Mouse (Mus musculus) R1 (cell line): ENCODE measurements around the gene Wdr27.

ENCODE experiments used
- DNase-seq: peaks from one replicate; pipeline ENCODE4 v3.0.0-alpha.2; 2018; ENCODE audit warnings: low read depth, low spot score

Wdr27 gene

DNA sequence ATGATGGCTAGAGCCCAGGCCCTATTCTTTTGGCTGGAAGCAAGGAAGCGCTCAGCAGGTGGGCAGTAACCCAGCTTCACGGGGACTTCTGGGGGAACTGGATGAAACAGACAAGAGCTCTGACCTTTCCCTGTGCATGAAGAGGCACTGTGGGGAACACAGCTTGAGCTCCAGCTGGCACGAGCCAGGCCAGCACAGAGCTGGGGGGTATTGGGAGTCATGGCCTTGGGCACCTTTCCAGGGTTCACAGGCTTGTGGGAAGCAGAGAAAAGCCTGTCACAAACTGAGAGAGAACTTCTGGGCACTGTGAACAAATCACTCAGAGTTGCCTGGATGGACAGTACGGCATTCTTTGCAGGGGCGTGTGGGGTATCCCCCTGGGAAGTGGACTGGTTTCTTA lies 118.0 kb downstream of the Wdr27 start:
- no peak for DNase-seq

DNA sequence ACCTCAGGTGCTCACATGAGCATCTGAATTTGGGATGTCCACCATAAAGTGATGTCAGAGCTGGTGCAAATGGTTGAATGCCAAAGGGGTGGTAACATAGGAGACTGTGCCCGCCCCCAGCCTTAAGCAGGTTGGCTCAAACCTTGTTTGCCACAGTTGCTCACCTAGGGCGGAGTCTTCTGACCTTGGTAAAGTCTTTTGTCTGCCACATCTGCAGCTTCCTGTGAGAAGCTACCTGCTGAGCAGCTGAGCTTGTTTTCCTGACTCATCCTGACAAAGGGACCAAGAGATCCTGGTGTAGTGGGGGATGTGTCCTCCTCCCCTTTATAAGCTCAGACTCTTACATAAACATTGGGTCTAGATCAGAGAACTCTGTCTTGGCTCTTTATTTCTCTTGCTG lies 125.0 kb downstream of the Wdr27 start:
- DNase-seq, result peak; percentile 99

DNA sequence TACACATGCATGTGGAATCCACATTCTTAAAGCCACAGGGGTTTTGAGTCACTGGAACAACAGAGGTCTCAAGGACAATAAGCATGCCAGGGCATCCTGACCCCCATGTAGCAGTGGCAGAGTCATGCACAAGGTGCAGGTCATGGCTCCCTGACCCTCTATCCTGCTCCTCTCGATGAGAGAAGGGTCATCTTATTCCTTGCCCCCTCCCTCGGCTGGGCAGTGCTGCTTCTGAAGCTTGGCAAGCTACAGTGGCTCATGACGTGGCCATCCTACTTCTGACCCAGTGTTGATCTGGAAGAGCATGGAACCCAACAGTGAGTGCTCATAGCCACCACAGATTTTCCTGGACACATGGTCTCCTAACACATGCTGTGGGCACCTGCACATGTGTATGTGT lies 126.9 kb downstream of the Wdr27 start:
- DNase-seq, result peak; percentile 38

DNA sequence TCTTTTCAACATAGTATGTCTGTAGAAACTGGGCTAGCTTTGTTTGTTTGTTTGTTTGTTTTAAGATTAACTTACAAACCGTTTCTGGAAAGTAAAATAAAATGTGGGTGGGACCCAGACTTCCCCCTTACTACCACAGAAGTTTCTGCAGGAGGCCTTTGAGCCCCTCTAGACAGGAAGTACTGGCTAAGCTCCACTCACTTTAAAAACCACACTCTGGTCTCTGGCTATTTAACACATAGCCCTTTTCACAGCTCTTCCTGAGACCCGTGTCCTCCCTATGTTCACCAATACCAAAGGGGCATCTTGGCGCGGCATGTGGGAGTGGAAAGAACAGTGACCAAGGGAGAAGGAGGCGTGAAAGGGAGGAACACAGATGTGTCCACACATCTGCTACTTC lies 127.7 kb downstream of the Wdr27 start:
- peak; percentile 33 for DNase-seq

DNA sequence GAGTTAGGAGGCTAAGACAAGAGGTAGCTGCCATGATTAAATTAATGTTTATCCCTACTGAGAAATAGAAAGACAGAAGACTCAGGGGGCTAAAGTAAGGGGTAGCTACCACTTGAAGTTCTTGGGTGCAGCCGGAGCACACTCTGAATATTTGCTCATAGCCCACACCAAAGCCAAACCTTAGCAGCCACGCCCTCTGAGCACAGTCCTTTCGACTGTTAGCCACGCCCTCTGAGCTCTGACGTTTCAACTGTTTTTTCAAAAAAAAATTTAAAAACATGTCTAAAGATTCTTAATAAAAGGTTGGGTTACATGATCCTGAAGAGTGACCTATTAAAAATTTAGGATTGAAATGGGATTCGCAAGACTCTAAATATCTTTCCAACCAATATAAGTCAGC lies 130.3 kb downstream of the Wdr27 start:
- peak; percentile 9 for DNase-seq

DNA sequence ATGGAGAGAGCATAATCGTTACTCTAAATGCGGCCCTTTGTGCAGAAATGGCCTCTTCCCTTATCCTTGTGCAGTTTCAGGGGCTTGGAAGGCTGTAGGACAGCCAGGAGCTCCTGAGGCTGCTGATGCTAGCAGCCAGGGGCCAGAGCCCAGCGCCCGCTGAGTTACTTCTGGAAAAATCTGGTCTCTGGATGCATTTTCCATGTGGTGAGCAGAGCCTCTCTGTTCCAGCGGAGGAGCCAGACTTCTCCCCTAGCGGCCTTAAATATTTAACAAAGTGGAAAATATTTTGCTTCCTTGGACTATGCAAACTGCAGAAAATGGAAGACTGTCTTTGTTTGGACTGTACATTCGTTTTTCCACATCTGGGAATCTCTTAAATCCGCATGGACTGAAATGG lies 130.9 kb downstream of the Wdr27 start:
- peak; percentile 12 for DNase-seq

DNA sequence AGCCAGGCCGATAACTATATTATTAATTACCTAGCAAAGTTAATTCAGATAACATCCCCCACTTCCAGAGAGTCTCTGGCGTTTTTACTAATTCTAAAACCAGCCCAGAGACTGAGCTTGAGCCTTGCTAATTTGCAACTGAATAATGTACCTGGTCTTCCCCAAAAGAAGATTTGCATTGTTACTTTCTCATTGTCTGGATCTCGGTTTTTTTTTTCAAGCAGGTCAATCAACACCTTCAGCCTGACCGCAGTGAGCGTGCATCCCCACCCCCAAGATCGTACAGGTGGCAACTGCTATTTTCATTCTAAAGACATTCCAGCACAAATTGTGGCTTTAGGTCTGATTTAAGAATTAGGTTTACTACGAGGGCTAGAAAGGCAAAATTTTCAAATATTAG lies 136.2 kb downstream of the Wdr27 start:
- peak; percentile 76 for DNase-seq

DNA sequence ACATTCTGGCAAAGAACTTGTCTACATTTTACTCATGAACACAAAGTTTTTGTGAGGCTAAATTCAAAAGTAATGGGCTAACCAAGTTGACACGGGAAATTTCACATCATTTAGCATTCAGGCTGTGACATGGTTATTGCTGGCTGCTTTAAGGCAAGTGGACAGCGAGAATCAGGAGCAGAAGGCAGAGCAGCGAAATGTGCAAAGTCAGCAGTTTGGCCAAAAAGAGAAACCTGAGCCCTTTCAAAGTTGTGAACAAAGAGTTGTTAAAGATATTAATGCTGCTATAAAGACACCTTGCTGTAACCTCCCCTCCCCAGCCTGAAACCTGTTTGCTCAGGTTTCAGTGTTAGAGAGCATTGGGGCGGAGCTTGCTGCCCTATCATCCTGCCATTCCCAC lies 143.7 kb downstream of the Wdr27 start:
- peak; percentile 10 for DNase-seq

DNA sequence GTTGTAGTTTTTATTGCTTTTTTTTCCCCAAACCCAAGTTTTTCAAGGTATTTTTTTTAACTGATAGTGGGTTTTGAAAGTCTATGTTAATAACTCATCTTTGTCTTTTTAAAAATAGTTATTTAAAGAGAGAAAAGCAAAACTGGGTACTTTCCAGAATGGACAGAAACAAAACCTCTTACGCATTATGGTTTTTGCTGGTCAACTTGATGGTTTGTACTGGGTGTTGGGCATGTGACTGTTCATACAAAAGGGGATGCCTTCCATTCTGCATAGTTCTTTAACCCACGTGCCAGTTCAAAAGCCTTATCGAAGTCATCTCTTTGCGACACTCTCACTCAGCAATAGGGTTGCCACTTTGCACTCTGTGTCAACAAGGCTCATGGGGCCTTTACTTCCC lies 147.9 kb downstream of the Wdr27 start:
- no peak for DNase-seq

DNA sequence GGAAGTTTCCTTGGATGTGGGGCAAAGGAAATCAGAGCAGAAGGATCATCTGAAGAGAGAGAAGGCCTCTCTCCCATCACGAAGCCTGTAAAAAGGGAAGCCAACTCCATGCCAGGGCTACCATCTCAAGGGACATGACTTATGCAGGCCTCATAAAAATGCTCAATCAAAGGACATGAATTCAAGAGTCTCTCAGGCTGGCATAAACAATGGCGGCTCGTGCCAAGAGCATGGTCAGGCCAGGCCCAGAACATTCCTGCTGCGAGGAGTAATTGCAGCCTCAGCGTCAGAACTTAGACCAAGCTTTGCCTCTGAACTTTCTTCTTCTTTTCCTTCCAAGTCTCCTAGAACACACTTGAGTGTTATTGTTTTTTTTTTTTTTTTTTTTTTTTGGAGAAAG lies 163.6 kb downstream of the Wdr27 start:
- DNase-seq, result no peak

DNA sequence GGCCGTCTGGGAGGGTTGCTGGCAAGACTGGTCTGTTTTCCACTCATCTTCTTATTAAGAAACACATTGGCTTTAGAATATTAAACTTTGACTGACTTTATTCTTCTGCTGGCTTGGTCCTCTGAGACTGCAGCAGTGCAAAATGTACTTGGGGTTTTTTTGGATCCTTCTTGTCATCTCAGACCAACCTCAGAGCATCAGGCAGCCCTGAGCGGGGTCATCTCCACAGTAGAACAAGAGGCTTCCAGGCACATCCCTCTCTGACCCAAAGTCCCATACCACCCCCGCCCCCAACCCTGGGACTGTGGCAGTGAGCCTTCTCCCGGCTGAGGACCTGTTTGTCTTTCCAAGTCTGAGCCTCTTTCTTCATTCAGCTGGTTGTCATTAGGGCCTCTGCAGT lies 171.6 kb downstream of the Wdr27 start:
- no peak for DNase-seq

DNA sequence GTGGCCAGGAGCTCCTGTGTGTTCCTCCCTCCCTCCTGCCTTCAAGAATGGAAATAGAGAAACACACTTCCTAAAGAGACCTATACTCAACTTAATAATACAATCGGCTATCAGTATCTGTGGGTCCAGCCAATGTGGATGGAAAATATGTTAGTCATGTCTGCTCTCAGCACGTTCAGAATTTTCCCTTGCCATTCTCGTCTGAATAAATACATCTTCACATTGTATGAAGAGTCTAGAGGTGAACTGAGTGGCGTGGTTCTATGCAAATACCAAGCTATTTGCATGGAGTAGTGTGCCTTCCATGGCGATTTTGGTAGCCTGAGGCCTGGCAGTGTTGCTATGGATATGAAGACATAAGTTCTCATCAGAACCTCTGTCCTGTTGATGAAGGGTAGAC lies 172.6 kb downstream of the Wdr27 start:
- DNase-seq, result no peak
